Mouse (Mus musculus) stomach, postnatal 0 days (tissue): ENCODE results near the gene Ttll7.

Experiments used
- CTCF ChIP-seq: IDR thresholded peaks from 2 replicates; pipeline ENCODE4 v1.5.1; 2016; ENCODE audit warnings: antibody characterized with exemption, low read depth, mild to moderate bottlenecking, moderate library complexity
- EP300 ChIP-seq: optimal IDR thresholded peaks from 2 replicates; pipeline ENCODE3; 2016; ENCODE audit warnings: antibody characterized with exemption

DNA sequence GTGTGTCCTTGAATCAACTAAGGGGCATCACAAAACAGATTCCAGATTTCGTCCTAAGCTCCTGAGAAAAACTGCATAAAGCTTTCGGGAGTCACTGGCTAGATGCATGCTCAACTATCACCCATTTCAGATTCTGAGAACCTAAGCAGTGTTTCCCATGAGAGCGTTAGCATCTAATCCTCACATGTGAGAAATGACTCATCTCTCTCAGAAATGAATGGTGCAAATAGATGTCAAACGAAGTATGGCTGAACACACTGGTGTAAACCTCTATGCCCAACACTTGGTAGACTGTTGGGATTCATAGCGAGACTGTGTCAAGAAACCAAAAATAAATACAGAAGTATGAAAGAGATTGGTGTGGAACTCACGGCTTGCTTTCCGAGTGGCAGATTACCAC is 2.8 kb upstream of the Ttll7 start:
- TF ChIP-seq EP300 (no peak), CTCF (no peak)
